In genomic region chr4:47151553-47152183, GRCm38 (mm10) we compare ENCODE assay signal across 9 mouse cellular contexts. TPM values are rescaled to one million over a fixed set of nuclear protein-coding genes. Genes with fewer than 3 reads are reported as not detected.
DNase-seq lines count a peak whose midpoint lies in the region; ATAC-seq and TF ChIP-seq lines count a peak whose summit lies in the region.
"Had no signal": no experiment of that assay in that cellular context is flagged by ENCODE, and none has a peak within 500 bp of the region (broad histone marks: within the 10 kb centered on the region; RNA-seq: fewer than 3 reads in every experiment).

No protein-coding gene starts in this region.

- no peaks in the 10 kb centered on the region for H3K27me3 ChIP-seq in embryonic facial prominence, embryonic 15.5 days
- H3K27me3 ChIP-seq in intestine, postnatal 0 days (replicated peaks; ENCODE audit: control insufficient read depth, insufficient read depth, low read length), result no peaks in the 10 kb centered on the region
- no peaks in the 10 kb centered on the region for H3K27me3 ChIP-seq in neural tube, embryonic 15.5 days (replicated peaks)
- H3K27me3 ChIP-seq in midbrain, embryonic 10.5 days (ENCODE audit: low read depth, poor library complexity, severe bottlenecking), result no peaks in the 10 kb centered on the region
- H3K27me3 ChIP-seq: limb, embryonic 15.5 days had no signal

- TF ChIP-seq CTCF in intestine, postnatal 0 days (IDR thresholded peaks at IDR 0.05; ENCODE audit: low read depth), result no peak

- H3K4me1 ChIP-seq in embryonic facial prominence, embryonic 15.5 days, result 0 out of 2 replicates have a peak, but pooled peaks cover 7% of the 10 kb centered on the region
- peaks cover 8% of the 10 kb centered on the region for H3K4me1 ChIP-seq in intestine, postnatal 0 days (replicated peaks; ENCODE audit: control insufficient read depth, insufficient read depth, low read length)
- no peaks in the 10 kb centered on the region for H3K4me1 ChIP-seq in neural tube, embryonic 15.5 days
- no peaks in the 10 kb centered on the region for H3K4me1 ChIP-seq in midbrain, embryonic 10.5 days

- no peaks in the 10 kb centered on the region for H3K36me3 ChIP-seq in embryonic facial prominence, embryonic 15.5 days
- H3K36me3 ChIP-seq in intestine, postnatal 0 days (ENCODE audit: control insufficient read depth, insufficient read depth), result no peaks in the 10 kb centered on the region
- H3K36me3 ChIP-seq in neural tube, embryonic 15.5 days, result no peaks in the 10 kb centered on the region
- H3K36me3 ChIP-seq in midbrain, embryonic 10.5 days, result no peaks in the 10 kb centered on the region
- H3K36me3 ChIP-seq: limb, embryonic 15.5 days had no signal

- H3K27ac ChIP-seq in embryonic facial prominence, embryonic 15.5 days (replicated peaks), result peak overlapping the region; percentile 22; the same call in 1 of the 2 replicates
- H3K27ac ChIP-seq in intestine, postnatal 0 days (ENCODE audit: low read depth, low read length), result no peak overlapping the region; the same call in 1 of the 2 replicates
- no peak overlapping the region for H3K27ac ChIP-seq in neural tube, embryonic 15.5 days (replicated peaks)
- H3K27ac ChIP-seq in midbrain, embryonic 10.5 days (replicated peaks), result no peak overlapping the region
- H3K27ac ChIP-seq: limb, embryonic 15.5 days had no signal

- no peak for ATAC-seq in embryonic facial prominence, embryonic 15.5 days (ENCODE audit: insufficient number of reproducible peaks, low FRiP score, low TSS enrichment, low read depth)
- peak; percentile 94 for ATAC-seq in intestine, postnatal 0 days
- ATAC-seq in neural tube, embryonic 15.5 days (ENCODE audit: low FRiP score), result no peak
- no peak for ATAC-seq in erythroid progenitor cell, adult 5-6 weeks (replicated peaks; ENCODE audit: low FRiP score, poor library complexity, severe bottlenecking)

- no peak overlapping the region for H3K4me3 ChIP-seq in embryonic facial prominence, embryonic 15.5 days (replicated peaks)
- H3K4me3 ChIP-seq in intestine, postnatal 0 days (ENCODE audit: low read depth, low read length), result no peak overlapping the region
- H3K4me3 ChIP-seq in neural tube, embryonic 15.5 days (replicated peaks), result no peak overlapping the region
- no peak overlapping the region for H3K4me3 ChIP-seq in midbrain, embryonic 10.5 days
- H3K4me3 ChIP-seq: limb, embryonic 15.5 days had no signal

- H3K9me3 ChIP-seq in embryonic facial prominence, embryonic 15.5 days (replicated peaks), result no peaks in the 10 kb centered on the region
- no peaks in the 10 kb centered on the region for H3K9me3 ChIP-seq in intestine, postnatal 0 days (ENCODE audit: control insufficient read depth)
- no peaks in the 10 kb centered on the region for H3K9me3 ChIP-seq in neural tube, embryonic 15.5 days (replicated peaks)
- no peaks in the 10 kb centered on the region for H3K9me3 ChIP-seq in midbrain, embryonic 10.5 days (replicated peaks)
- H3K9me3 ChIP-seq: limb, embryonic 15.5 days had no signal

- WGBS in embryonic facial prominence, embryonic 15.5 days, result 52% methylated on average over 8 of the region's 8 CpGs
- 24% methylated on average over 8 of the region's 8 CpGs for WGBS in intestine, postnatal 0 days
- 80% methylated on average over 8 of the region's 8 CpGs for WGBS in neural tube, embryonic 15.5 days
- WGBS in midbrain, embryonic 10.5 days, result 87% methylated on average over 8 of the region's 8 CpGs

- DNase-seq in adrenal gland, adult (ENCODE audit: inconsistent age in 2 of 2, low spot score in 1 of 2), result peak; percentile 70 to 73
- DNase-seq in adrenal gland, postnatal 4 days (ENCODE audit: low spot score in 2 of 2), result no peak
- peak; percentile 40 for DNase-seq in ovary, postnatal 10 days (ENCODE audit: low spot score)
- DNase-seq in midbrain, embryonic 10.5 days (ENCODE audit: low spot score), result no peak

- no peak overlapping the region for H3K9ac ChIP-seq in embryonic facial prominence, embryonic 15.5 days
- no peak overlapping the region for H3K9ac ChIP-seq in intestine, postnatal 0 days (ENCODE audit: low read depth, low read length)
- H3K9ac ChIP-seq in neural tube, embryonic 15.5 days (replicated peaks), result no peak overlapping the region
- H3K9ac ChIP-seq: limb, embryonic 15.5 days had no signal

- H3K4me2 ChIP-seq in embryonic facial prominence, embryonic 15.5 days (replicated peaks), result no peak overlapping the region
- H3K4me2 ChIP-seq in intestine, postnatal 0 days (replicated peaks; ENCODE audit: low read depth), result no peak overlapping the region
- no peak overlapping the region for H3K4me2 ChIP-seq in neural tube, embryonic 15.5 days
- H3K4me2 ChIP-seq: limb, embryonic 15.5 days had no signal

RNA-seq across cellular contexts. Expression of gene Col15a1, which starts 56.3 kb away (rescaled TPM):
- 10 to 100 TPM; 80.5 to 89.6 TPM for total RNA-seq in adrenal gland, postnatal 4 days (2021)
- polyA plus RNA-seq in embryonic facial prominence, embryonic 15.5 days (2015; fragmentation: Nextera tagmentation; extraction: Ambion mirVana), result 22.1 and 24.4 TPM in 2 replicates
- polyA plus RNA-seq in intestine, postnatal 0 days (2015; fragmentation: Nextera tagmentation; extraction: Ambion mirVana), result 13.0 and 13.1 TPM in 2 replicates
- 3.9 and 7.9 TPM in 2 replicates for polyA plus RNA-seq in neural tube, embryonic 15.5 days (2015; fragmentation: Nextera tagmentation; extraction: Ambion mirVana)
- 2.5 and 2.7 TPM in 2 replicates for polyA plus RNA-seq in midbrain, embryonic 10.5 days (2016; fragmentation: Nextera tagmentation; extraction: Ambion mirVana)
- not detected in 2 replicates for total RNA-seq in erythroid progenitor cell, adult 5-6 weeks (2015; ENCODE audit: low replicate concordance)
- not detected in 2 replicates for total RNA-seq in erythroid progenitor cell, adult 5-6 weeks (2017; ENCODE audit: low replicate concordance)

RNA-seq across cellular contexts. Expression of gene Galnt12, which starts 60.0 kb away (rescaled TPM):
- total RNA-seq in adrenal gland, postnatal 4 days (2021), result 1 to 10 TPM; 2.1 to 4.0 TPM
- 4.2 and 5.0 TPM in 2 replicates for polyA plus RNA-seq in embryonic facial prominence, embryonic 15.5 days (2015; fragmentation: Nextera tagmentation; extraction: Ambion mirVana)
- polyA plus RNA-seq in intestine, postnatal 0 days (2015; fragmentation: Nextera tagmentation; extraction: Ambion mirVana), result 16.5 and 19.2 TPM in 2 replicates
- polyA plus RNA-seq in neural tube, embryonic 15.5 days (2015; fragmentation: Nextera tagmentation; extraction: Ambion mirVana), result 1.3 and 5.0 TPM in 2 replicates
- polyA plus RNA-seq in midbrain, embryonic 10.5 days (2016; fragmentation: Nextera tagmentation; extraction: Ambion mirVana), result 6.5 and 7.8 TPM in 2 replicates
- total RNA-seq in erythroid progenitor cell, adult 5-6 weeks (2015; ENCODE audit: low replicate concordance), result 1.4 TPM in 1 of 2 replicates, not detected in the other
- 0.90 TPM in 1 of 2 replicates, not detected in the other for total RNA-seq in erythroid progenitor cell, adult 5-6 weeks (2017; ENCODE audit: low replicate concordance)

Comparison
In these comparisons a context has a peak if more than half of its experiments do, and no peak if none do; other contexts are left out.
1. DNase-seq: peak in adrenal gland, adult (2 of 2) and ovary, postnatal 10 days (single experiment); none in adrenal gland, postnatal 4 days (0 of 2) and midbrain, embryonic 10.5 days (single experiment).